Mouse (Mus musculus) testis, adult 2 months (tissue): Measurements from ENCODE around the gene Rcn2.

Source experiments
- CTCF ChIP-seq: fragments of 200-500 bp; IDR thresholded peaks from 2 replicates; pipeline ENCODE4 v1.5.1; 2012; ENCODE audit warnings: low read depth, mild to moderate bottlenecking, inconsistent platforms, low read length, moderate library complexity; ENCODE audit not compliant: control insufficient read depth, insufficient read depth, insufficient replicate concordance
- POLR2A ChIP-seq: fragments of 200-500 bp; IDR thresholded peaks from 2 replicates; pipeline ENCODE4 v1.6.1; 2012; ENCODE audit warnings: low read depth, mild to moderate bottlenecking, inconsistent platforms, low read length, moderate library complexity; ENCODE audit not compliant: control insufficient read depth

DNA sequence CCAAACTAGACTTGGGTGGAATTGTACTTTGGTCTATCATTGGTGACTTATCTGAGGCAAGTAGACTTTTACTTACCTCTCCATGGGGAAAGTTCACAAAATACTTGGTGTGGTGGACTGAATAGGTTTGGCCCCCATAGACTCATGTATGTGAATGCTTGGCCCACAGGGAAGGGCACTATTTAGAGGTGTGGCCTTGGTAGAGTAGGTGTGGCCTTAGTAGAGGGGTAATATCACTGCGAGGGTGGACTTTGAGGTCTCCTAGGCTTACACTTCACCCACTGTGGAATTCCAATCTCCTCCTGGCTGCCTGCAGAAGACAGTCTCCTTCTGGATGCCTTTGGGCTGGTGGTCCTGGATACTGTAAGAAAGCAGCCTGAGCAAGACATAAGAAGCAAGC, 27.0 kb downstream of the Rcn2 start:
- TF ChIP-seq CTCF = no peak
- no peak for TF ChIP-seq POLR2A
